Mouse (Mus musculus) megakaryocyte, embryonic 14.5 days (primary cell): ENCODE measurements around the gene 4933414I15Rik.

Experiments
- FLI1 ChIP-seq: IDR thresholded peaks from 2 replicates; pipeline ENCODE4 v1.6.1; 2012; ENCODE audit warnings: low read length, inconsistent platforms, mixed read lengths
- GATA1 ChIP-seq: IDR thresholded peaks from 3 replicates; pipeline ENCODE4 v1.6.1; 2012; ENCODE audit warnings: mixed read lengths, low read length, inconsistent platforms, borderline replicate concordance

- no peak for TF ChIP-seq GATA1
- TF ChIP-seq FLI1, result no peak
Measured at GRCm38 (mm10) chr11:50915671-50916320, 27.8 kb downstream of the 4933414I15Rik start, which contains the start of gene Zfp2.
